Mouse (Mus musculus) midbrain, embryonic 10.5 days (tissue): ENCODE data around the gene Scrn1. TPM values are rescaled to one million over a fixed set of nuclear protein-coding genes. Genes with fewer than 3 reads are reported as not detected.
A peak's percentile ranks its signal among the peaks of the same experiment; 100 is the strongest.

ENCODE experiments used
- DNase-seq: peaks from one replicate; pipeline ENCODE4 v3.0.0-alpha.2; 2017; ENCODE audit warnings: low spot score
- H3K27ac ChIP-seq: fragments of 300-500 bp; sonication (generic); replicated peaks from 2 replicates; pipeline ENCODE4 v1.5.1; 2016; ENCODE audit warnings: mild to moderate bottlenecking
- H3K27me3 ChIP-seq: fragments of 300-500 bp; sonication (generic); 2 replicates; pipeline ENCODE4 v1.6.1; 2016; ENCODE audit warnings: low read depth, mild to moderate bottlenecking; ENCODE audit not compliant: poor library complexity, severe bottlenecking
- H3K36me3 ChIP-seq: fragments of 300-500 bp; sonication (generic); 2 replicates; pipeline ENCODE4 v1.6.1; 2016; ENCODE audit warnings: mild to moderate bottlenecking, moderate library complexity
- H3K4me1 ChIP-seq: fragments of 300-500 bp; sonication (generic); 2 replicates; pipeline ENCODE4 v1.6.1; 2016
- H3K4me3 ChIP-seq: fragments of 300-500 bp; sonication (generic); 2 replicates; pipeline ENCODE4 v1.5.1; 2016; ENCODE audit warnings: mild to moderate bottlenecking, moderate library complexity
- H3K9me3 ChIP-seq: fragments of 300-500 bp; sonication (generic); replicated peaks from 2 replicates; pipeline ENCODE4 v1.6.1; 2016; ENCODE audit warnings: mild to moderate bottlenecking
- WGBS: fragments of 180-500 bp; shearing (Covaris S2); methylation state at CpG from one replicate; pipeline ENCODE4 v1.1.7; 2016; 5-methylcytosine and 5-hydroxymethylcytosine counted together
- polyA plus RNA-seq: library from polyadenylated mRNA; unstranded; fragments of >200 nt; fragmentation: Nextera tagmentation; extraction: Ambion mirVana; gene quantifications from 2 replicates; pipeline ENCODE4 v1.2.1, GENCODE M21; 2016

The Scrn1 gene
- polyA plus RNA-seq, 1 experiment from 2014 or later, result 47.7 TPM

DNA sequence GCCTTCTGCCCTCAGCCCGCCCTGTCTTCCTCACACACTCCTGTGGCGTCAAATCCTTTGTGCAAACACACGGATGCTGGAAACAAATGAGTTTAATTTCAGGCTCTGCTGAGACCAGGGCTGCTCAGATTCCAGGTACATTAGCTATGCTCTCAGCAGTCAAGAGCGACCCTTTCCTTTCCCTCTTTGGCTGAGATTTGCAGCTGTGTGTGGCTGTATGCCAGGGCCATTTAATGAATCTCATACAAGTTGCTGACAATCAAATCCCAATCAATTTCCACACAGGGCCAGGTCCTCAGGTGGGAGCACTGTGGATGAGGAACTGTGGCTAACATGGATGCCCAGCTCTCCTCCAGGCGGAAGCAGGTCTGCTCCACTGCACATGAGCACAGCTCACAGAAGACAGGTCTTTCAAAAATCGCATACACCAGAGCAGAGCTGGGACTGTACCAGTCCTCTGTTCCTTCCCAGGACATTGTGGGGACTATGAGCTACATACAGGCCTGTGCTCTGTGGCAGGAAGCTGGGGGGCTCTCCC lies 58.0 kb downstream of the Scrn1 start:
- Histone ChIP-seq H3K27me3 (no peaks in the 10 kb centered on the region), H3K36me3 (peaks cover 35% of the 10 kb centered on the region), H3K27ac (peak overlapping the region; percentile 78), H3K9me3 (no peaks in the 10 kb centered on the region), H3K4me1 (peaks cover 33% of the 10 kb centered on the region), H3K4me3 (no peak overlapping the region)
- no peak for DNase-seq
- WGBS, result 48% methylated on average over 6 of the region's 6 CpGs

GRCm38 (mm10) chr6:54507808-54508207 lies 58.5 kb downstream of the Scrn1 start:
- Histone ChIP-seq H3K4me1 (peaks cover 33% of the 10 kb centered on the region), H3K27ac (peak overlapping the region; percentile 78), H3K27me3 (no peaks in the 10 kb centered on the region), H3K36me3 (peaks cover 32% of the 10 kb centered on the region), H3K4me3 (no peak overlapping the region), H3K9me3 (no peaks in the 10 kb centered on the region)
- no peak for DNase-seq
- 77% methylated on average over 5 of the region's 5 CpGs for WGBS

- H3K9me3 ChIP-seq, result no peaks in the 10 kb centered on the region
- peak overlapping the region; percentile 78; the same call in 1 of the 2 replicates for H3K27ac ChIP-seq
- no peak overlapping the region for H3K4me3 ChIP-seq
- peaks cover 32% of the 10 kb centered on the region for H3K36me3 ChIP-seq
- no peaks in the 10 kb centered on the region for H3K27me3 ChIP-seq
- peak; percentile 52 for DNase-seq
- WGBS, result 46% methylated on average over 8 of the region's 8 CpGs
- peaks cover 32% of the 10 kb centered on the region for H3K4me1 ChIP-seq
These were observed 59.3 kb downstream of the Scrn1 start for GRCm38 (mm10) chr6:54507002-54507401.

GRCm38 (mm10) chr6:54506318-54506717 lies 60.0 kb downstream of the Scrn1 start:
- Histone ChIP-seq H3K9me3 (no peaks in the 10 kb centered on the region), H3K36me3 (peaks cover 29% of the 10 kb centered on the region), H3K27ac (no peak overlapping the region), H3K4me1 (peaks cover 29% of the 10 kb centered on the region), H3K27me3 (no peaks in the 10 kb centered on the region), H3K4me3 (no peak overlapping the region)
- DNase-seq, result no peak
- WGBS, result 90% methylated on average over 11 of the region's 11 CpGs

DNA sequence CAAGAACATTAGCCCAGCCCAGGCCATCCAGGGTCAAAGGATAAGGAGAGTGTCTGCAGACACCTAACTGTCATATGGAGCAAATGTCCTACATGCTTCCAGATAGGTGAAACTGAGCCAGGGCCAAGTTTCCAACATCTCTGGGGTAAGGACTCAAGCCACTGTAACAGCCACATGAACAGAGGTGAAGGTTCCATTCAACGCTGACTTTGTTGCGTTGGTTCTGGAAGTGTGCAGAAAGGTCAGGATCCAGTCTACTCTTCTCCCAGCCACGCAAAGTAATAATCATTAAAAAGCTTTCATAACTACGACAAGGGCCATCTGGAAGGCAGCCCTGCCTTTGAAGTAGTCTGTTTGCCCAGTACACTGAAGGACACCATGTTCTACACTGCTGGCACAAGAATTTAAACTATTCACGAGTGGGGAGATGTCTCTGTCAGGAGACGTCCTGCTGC lies 63.6 kb downstream of the Scrn1 start:
- WGBS, result 89% methylated on average over 6 of the region's 6 CpGs
- H3K4me3 ChIP-seq, result no peak overlapping the region
- no peaks in the 10 kb centered on the region for H3K27me3 ChIP-seq
- peaks cover 6% of the 10 kb centered on the region for H3K4me1 ChIP-seq
- no peak for DNase-seq
- no peaks in the 10 kb centered on the region; the same call in 1 of the 2 replicates for H3K9me3 ChIP-seq
- peaks cover 16% of the 10 kb centered on the region; the same call in 1 of the 2 replicates for H3K36me3 ChIP-seq
- H3K27ac ChIP-seq, result no peak overlapping the region

GRCm38 (mm10) chr6:54496214-54496613 lies 70.1 kb downstream of the Scrn1 start:
- DNase-seq, result no peak
- Histone ChIP-seq H3K27ac (no peak overlapping the region), H3K9me3 (no peaks in the 10 kb centered on the region; the same call in 1 of the 2 replicates), H3K36me3 (peaks cover 9% of the 10 kb centered on the region; the same call in 1 of the 2 replicates), H3K4me3 (no peak overlapping the region), H3K27me3 (no peaks in the 10 kb centered on the region), H3K4me1 (peaks cover 26% of the 10 kb centered on the region)
- WGBS, result 90% methylated on average over 7 of the region's 7 CpGs

GRCm38 (mm10) chr6:54494612-54495398 lies 71.5 kb downstream of the Scrn1 start:
- Histone ChIP-seq H3K27ac (peak overlapping the region; percentile 46), H3K27me3 (no peaks in the 10 kb centered on the region), H3K36me3 (no peaks in the 10 kb centered on the region), H3K4me1 (peaks cover 26% of the 10 kb centered on the region), H3K4me3 (no peak overlapping the region), H3K9me3 (no peaks in the 10 kb centered on the region)
- 69% methylated on average over 11 of the region's 11 CpGs for WGBS
- DNase-seq, result no peak

DNA sequence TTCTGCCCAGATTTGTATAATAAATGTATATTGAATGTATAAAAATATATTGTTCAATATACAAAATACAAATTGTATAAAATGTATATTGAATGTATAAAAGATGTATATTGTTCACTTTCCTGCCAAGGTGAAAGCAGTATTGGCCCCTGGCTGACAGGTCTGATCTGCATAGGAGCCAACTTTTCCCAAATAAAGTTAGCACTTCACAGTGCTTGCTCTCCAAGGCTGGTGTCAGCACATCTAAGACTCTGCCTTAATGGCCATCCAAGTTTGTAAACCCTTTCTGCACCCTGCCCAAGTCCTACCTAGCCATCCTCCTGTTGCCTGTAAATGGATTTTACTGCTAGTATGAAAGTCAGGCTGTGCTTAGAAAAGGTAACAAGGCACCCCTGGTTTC lies 72.2 kb downstream of the Scrn1 start:
- no peak for DNase-seq
- Histone ChIP-seq H3K27ac (peak overlapping the region; percentile 46), H3K4me3 (no peak overlapping the region), H3K4me1 (peaks cover 26% of the 10 kb centered on the region), H3K36me3 (no peaks in the 10 kb centered on the region), H3K27me3 (no peaks in the 10 kb centered on the region), H3K9me3 (no peaks in the 10 kb centered on the region)

- H3K4me1 ChIP-seq, result peaks cover 19% of the 10 kb centered on the region
- 71% methylated on average over 7 of the region's 7 CpGs for WGBS
- DNase-seq, result no peak
These were observed 75.2 kb downstream of the Scrn1 start for GRCm38 (mm10) chr6:54491074-54491473.

DNA sequence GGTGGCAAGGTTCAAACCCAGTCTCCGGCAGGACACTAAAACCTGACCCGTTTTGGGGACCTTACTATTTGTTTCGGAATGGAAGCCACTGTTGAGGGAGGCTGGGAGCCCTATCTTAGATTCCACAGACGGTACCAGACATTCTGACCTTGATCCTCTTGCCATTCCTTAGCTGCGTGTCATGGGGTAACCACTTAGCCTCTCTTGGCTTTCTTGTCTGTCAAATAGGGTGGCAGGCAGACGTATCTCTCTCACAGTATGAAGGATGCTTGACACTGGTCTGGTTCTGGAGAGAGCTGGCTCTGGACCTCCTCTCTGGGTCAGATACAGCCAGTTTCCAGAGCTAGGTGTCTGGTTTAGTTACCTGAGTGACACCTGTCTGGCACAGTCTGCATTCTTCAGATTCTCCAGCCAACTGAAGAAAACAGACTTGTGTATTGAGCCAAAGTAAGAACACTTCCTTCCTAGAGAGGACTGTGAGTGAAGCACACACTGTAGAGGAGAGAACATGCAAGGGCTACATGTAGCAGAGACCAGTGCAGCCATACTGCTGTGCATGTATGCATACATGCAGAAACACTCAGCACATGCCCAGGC lies 80.2 kb downstream of the Scrn1 start:
- Histone ChIP-seq H3K27ac (no peak overlapping the region; the same call in 1 of the 2 replicates), H3K4me3 (peak overlapping the region; percentile 57), H3K9me3 (no peaks in the 10 kb centered on the region), H3K36me3 (no peaks in the 10 kb centered on the region), H3K4me1 (peaks cover 15% of the 10 kb centered on the region), H3K27me3 (peaks cover 33% of the 10 kb centered on the region)
- 40% methylated on average over 6 of the region's 6 CpGs for WGBS
- DNase-seq, result no peak

More at GRCm38 (mm10) chr6:54491074-54491473, 75.2 kb downstream of the Scrn1 start:
- no peak overlapping the region for H3K27ac ChIP-seq
- no peak overlapping the region for H3K4me3 ChIP-seq
- H3K36me3 ChIP-seq, result no peaks in the 10 kb centered on the region
- no peaks in the 10 kb centered on the region for H3K9me3 ChIP-seq
- H3K27me3 ChIP-seq, result peaks cover 13% of the 10 kb centered on the region

- Histone ChIP-seq H3K27me3 (peaks cover 33% of the 10 kb centered on the region), H3K4me1 (peaks cover 15% of the 10 kb centered on the region), H3K36me3 (no peaks in the 10 kb centered on the region), H3K4me3 (peak overlapping the region; percentile 57), H3K27ac (peak overlapping the region; percentile 74), H3K9me3 (no peaks in the 10 kb centered on the region)
- no peak for DNase-seq
- WGBS, result 4% methylated on average over 23 of the region's 25 CpGs
These were observed 80.8 kb downstream of the Scrn1 start for GRCm38 (mm10) chr6:54485435-54485901.

DNA sequence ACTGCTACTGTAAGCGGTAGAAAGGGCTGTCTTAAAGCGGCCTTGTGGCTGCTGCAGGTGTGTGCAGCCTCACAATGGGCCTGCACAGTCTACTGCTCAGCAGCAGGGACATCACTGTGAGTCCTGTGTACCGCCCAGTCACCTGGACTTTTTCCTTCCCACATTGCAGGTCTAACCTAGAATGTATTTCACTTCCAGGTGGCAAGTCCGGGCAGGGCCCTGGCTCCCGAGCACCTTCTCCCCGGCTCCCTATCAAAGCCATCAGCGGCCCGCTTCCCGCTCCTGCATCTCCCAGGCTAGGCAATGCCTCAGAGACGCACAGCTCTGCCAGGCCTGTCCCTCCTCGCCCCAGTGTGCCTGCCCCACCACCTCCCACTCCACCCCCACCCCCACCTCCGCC lies 81.3 kb downstream of the Scrn1 start:
- Histone ChIP-seq H3K27me3 (peaks cover 33% of the 10 kb centered on the region), H3K4me3 (peak overlapping the region; percentile 57), H3K27ac (peak overlapping the region; percentile 74), H3K9me3 (no peaks in the 10 kb centered on the region), H3K36me3 (no peaks in the 10 kb centered on the region), H3K4me1 (peaks cover 15% of the 10 kb centered on the region)
- 15% methylated on average over 12 of the region's 12 CpGs for WGBS
- DNase-seq, result no peak
